Mouse (Mus musculus) CH12F3 (cell line): ENCODE measurements around the gene Vti1a.

ENCODE experiments used
- in situ Hi-C: fragments of 300-500 bp; cut with MboI; formaldehyde crosslinking; loops from 2 replicates; pipeline ENCODE4 v1.14.3; 2020; ENCODE audit warnings: low sequenced_read_pairs

Gene Vti1a

DNA sequence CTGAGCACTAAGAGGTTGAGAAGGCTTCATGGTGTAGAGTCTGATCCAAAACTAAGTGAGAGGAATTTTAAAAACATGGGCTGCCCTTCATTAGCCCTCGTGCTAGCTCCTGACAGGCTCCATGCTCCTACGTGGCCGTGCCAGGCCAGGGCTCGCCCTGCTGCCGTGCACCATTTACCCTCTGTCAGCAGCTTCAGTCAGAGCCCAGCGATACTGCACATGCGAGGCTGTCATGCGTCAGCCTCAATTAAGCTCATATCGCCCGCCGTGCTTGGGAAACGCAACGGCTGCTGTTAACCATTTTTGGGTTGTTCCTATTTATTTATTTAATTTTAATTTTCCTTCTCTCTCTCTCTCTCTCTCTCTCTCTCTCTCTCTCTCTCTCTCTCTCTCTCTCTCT, 133.0 kb downstream of the Vti1a start:
- in situ Hi-C loops = no loop called here

- in situ Hi-C loops = no loop called here
Observed at GRCm38 (mm10) chr19:55449506-55449905, 133.4 kb downstream of the Vti1a start.

DNA sequence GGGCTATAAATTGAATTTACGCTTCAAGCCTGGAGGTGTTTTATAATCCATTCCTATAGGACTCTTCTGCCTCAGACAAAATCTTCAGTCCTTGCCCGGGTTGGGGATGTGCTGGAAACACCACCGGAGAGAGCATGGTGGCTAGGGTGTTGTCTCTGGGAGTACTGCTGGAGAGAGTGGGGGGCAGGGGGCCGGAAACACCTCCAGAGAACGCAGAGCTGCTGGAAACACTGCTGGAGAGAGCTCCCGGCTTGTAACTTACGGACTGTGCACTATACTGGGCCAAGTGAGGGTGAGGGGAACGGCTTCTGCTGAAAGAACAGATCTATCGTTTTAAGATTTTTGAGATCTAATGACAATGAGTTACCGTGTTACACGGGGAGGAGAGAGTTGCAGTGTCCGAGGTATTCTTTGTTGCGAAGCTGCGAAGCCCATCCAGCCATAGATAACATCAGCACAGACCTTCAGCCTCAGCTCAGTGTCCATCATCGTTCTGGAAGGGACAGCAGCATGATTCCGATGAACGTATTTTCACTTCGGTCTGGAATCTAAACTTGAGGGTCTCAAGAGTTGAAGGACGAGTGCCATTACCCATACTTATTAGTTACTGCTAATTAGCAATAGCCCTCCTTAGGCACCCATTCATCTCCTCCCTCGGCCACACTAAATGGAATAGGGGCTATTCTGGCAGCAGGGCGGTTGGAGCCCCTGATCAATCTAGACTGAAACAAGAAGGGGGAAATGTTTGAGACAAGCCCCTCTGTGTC, 140.4 kb downstream of the Vti1a start:
- in situ Hi-C loops = no loop called here

GRCm38 (mm10) chr19:55461963-55462362, 145.9 kb downstream of the Vti1a start:
- in situ Hi-C loops = no loop called here

GRCm38 (mm10) chr19:55463670-55464069, 147.6 kb downstream of the Vti1a start:
- in situ Hi-C loops = no loop called here

DNA sequence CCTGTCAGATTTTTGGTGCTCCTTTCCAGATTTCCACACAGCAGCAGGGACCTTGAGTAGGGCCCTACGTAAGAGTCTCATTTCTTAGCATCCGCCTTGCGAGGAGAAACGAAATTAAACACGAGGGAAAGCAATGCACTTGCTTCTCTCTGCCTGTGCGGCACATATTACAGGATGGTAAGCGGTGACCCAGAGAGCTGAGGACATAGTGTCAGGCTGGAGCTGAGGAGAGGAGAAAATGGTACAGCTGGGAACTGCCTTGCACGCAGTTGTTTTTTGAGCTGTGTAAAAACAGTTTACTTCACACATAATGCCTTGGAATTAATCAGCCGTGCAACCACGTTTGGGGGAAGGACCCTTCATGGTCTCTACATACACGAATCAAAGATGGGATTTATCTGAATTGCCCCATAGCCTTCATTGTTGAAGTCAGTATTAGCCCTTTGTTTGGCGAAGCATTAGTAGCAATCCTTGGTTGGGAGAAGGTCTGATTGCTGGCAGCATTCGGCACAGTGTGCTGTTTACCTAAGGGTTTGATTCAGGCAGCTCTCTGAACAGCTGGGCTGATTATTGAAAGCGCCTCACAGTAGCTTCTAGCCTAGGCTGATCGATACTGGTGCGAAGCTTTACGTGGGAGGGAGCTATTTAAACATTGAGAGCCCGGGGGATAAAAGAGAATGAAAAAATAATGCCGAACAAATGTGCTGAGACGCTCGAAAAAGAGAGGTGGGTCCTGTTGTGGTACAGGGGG, 153.4 kb downstream of the Vti1a start:
- in situ Hi-C loops = no loop called here

DNA sequence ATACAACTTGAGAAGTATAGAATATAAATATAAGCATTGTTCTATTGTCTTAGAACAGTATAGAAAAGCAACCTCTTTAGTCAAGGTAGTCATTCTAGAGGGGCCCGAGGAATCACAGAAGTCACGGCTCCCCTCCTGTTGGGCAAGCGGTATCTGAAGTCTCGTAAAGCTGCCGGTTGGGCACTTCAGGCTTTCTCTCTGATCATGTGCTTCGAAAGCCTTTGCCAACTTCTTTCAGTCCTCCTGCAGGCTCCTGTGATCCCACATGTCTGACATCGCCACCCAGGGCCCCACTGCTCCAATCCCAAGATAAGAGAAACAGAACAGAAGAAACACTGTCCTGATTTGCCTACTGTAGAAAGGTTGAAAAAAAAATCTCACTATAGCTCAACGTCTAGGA, 156.5 kb downstream of the Vti1a start:
- in situ Hi-C loops = no loop called here

DNA sequence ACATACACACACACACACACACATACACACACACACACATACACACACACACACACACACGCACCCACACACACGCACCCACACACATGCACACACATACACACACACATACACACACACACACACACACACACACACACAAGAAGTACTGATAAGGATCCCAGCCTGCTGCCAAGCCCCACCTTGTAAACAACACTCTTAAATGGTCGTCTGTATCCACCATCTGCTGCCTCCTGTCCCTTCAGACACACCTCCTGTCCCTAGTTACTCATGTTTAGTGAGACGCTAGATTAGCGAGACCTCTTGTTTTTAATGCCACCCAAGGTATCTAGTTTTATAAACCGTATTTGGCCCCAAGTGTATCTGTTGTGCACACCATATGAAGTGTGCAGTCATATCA, 158.1 kb downstream of the Vti1a start:
- in situ Hi-C loops = no loop called here

GRCm38 (mm10) chr19:55480526-55480925, 164.4 kb downstream of the Vti1a start:
- in situ Hi-C loops = no loop called here

DNA sequence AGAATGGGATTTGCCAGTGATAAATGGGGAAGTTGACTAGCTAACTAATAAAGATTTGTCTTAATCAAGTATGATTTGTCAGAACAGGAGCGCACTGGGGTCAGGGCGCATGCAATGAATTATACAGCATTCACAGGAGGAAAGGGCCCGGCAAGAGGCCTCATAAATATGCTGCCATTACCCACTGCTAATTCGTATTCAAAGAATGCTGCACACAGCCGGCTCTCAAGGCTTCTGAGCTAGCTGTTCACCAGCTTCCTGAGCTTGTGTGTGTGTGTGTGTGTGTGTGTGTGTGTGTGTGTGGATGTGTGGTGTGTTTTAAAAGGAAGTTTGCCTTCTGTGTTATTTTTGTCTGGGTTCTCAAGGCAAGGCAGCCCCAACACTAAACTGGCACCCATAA, 165.2 kb downstream of the Vti1a start:
- in situ Hi-C loops = no loop called here

GRCm38 (mm10) chr19:55483526-55483925, 167.4 kb downstream of the Vti1a start:
- in situ Hi-C loops = no loop called here

GRCm38 (mm10) chr19:55484559-55484958, 168.5 kb downstream of the Vti1a start:
- in situ Hi-C loops = no loop called here

GRCm38 (mm10) chr19:55486473-55486872, 170.4 kb downstream of the Vti1a start:
- in situ Hi-C loops = no loop called here

DNA sequence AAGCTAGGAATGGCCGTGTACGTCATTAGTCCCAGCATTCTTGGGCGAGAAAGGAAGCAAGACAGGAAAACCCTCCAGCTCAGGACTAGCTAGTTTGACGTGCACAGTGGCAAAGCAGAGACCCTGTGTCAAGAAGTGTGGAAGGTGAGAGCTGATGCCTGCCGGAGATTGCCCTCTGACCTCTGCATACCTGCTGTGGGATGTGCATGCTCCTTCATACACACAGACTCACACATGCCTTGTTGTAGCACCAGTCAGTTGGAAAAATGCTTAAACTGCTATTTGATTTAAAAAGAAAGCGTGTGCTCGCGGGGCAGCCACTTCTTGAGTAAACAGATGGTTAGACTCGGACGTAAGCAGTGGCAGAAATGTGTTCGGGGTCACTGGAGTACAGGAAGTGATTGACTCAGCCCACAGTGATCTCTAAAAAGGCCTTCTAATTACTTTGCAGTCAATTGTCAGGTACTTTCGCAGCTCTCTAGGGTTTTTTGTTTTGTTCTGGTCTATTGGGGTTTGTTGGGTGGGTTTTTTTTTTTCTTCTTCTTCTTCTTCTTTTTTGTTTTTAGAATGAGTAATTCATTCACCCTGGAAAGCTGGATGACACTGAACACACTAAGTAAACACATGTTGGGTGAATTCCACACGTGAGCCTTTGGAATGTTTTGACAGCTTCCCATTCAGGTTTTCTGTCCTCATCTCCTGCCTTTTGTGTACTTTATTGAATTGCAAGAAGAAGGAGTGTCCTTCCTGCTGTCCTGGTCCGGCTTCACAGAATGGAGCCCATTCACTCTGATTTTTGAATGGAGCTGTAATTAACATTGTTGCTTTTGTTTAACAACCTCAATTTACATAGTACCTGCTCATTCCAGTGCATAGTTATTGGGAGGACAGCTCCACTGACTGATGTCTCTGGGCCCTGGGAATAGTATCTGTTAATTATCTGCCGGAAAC, 175.3 kb downstream of the Vti1a start:
- in situ Hi-C loops = no loop called here

GRCm38 (mm10) chr19:55496333-55496732, 180.2 kb downstream of the Vti1a start:
- in situ Hi-C loops = no loop called here

DNA sequence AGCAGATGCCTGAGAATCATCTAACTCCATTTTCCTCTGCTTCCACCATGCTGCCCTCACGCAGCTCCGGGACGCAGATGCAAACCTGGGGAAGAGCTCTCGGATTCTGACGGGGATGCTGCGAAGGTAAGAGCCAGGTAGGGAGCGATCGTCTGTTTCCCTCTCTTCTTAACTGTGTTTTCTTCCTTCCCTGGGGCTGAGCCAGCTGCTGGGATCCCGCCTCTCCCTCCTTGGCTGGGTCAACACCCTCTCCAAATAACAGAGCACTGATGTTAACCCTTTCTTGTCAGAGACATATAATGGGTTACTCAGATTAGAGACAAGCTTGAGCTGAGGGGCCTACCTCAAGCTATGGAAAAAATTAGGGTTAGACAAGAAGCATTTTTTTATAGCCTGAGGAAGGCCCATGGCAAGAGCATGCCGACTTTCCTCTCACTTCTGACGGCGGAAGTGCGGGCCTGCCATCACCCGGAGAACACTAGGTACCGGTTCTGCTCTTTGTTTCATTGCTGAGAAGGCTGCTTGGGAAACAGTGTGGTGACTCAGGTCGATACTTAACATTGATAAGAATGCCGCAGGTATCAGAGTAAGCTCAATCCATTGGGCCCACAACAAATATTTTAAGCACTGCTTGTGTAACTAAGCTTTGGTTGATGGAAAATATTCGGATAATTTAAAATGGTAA, 183.2 kb downstream of the Vti1a start:
- in situ Hi-C loops = no loop called here

DNA sequence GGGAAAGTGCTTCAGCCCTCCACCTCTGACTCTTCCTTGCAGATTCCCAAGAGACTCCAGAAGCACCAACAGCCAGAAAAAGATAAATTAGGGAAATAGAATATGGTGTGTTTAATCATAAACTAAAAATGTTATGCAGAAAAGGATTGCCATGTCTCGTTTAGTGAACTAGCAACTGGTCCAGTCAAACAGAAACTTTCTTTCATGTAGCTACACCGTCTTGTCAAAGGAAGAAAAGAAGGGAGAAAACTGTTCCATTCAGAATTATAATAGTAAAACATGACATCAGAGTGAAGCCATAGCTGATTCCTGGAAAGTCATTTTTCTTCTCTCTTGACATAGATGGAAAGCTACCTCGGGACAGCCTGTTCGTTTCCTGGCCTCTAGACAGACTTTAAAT, 185.9 kb downstream of the Vti1a start:
- in situ Hi-C loops = no loop called here

DNA sequence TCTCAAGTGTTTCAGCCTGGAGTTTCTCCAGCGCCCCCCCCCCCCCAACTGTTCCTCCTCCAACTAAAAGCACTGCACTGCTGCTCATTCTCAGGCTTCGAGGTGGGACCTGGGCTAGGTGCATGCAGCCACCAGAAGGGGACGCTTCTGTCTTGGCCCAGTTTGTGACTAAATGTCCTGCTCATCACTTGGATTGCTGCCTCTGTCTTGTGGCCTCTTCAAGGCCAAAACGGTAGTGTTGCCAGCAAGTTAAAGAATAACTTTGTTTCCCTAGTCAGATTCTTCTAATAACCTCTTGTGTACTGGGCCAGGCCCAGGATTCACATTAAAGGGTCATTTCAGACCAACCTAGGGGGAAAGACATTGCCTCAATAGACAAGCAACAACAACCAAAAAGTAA, 187.7 kb downstream of the Vti1a start:
- in situ Hi-C loops = no loop called here

DNA sequence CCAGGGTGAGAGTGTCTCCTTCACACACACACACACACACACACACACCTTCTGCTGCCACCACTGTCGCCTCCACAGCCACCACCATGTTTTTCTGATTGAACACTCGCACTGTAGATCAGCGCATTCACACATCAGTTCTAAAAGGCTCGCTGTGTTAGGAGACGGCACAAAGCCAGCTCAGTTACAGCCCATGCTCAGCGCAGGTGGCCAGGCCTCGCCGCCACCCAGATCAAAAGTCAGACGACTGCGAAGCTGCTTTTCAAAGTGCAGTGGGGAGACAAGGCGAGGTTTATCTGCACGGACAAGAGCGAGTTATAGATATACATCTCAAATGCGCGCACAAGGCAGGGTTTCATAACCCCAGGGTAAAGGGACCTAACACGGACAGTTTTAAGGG, 191.7 kb downstream of the Vti1a start:
- in situ Hi-C loops = no loop called here

- in situ Hi-C loops = no loop called here
Observed at GRCm38 (mm10) chr19:55508239-55508638, 192.1 kb downstream of the Vti1a start.

DNA sequence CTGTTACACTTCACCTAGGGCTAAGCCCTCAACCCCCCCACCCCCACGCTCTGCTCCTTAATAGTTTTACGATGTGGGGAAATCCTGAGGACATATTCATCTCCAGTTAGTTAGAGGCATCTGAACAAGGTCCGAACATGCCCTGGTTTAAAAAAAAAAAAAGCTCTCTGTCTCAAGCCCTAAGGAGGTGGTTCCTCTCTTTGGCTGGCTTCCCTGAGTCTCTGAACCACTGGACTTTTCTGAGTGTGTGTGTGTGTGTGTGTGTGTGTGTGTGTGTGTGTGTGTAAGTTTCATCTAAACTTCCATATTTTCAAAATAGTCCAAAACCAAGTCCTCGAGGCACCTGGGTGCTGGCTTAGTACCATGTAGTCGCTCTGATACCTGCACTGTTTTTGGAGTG, 192.9 kb downstream of the Vti1a start:
- in situ Hi-C loops = no loop called here
